Mouse (Mus musculus) heart, embryonic 15.5 days (tissue): ENCODE results near the gene Pip4k2c. TPM values are rescaled to one million over a fixed set of nuclear protein-coding genes. Genes with fewer than 3 reads are reported as not detected.

Experiments used
- ATAC-seq: fragments of 200-750 bp; cut with Nextera tagmentation; replicated peaks from 2 replicates; pipeline ENCODE4 v1.8.0; 2017; ENCODE audit warnings: low read depth, moderate TSS enrichment; ENCODE audit not compliant: insufficient number of reproducible peaks, insufficient read depth, low FRiP score
- H3K27ac ChIP-seq: fragments of 300-500 bp; sonication (generic); 2 replicates; pipeline ENCODE4 v1.5.1; 2015; ENCODE audit warnings: mild to moderate bottlenecking, inconsistent platforms
- H3K27me3 ChIP-seq: fragments of 300-500 bp; sonication (generic); 2 replicates; pipeline ENCODE4 v1.6.1; 2015; ENCODE audit warnings: inconsistent platforms
- H3K36me3 ChIP-seq: fragments of 300-500 bp; sonication (generic); 2 replicates; pipeline ENCODE4 v1.6.1; 2015; ENCODE audit warnings: mild to moderate bottlenecking, inconsistent platforms
- H3K4me1 ChIP-seq: fragments of 300-500 bp; sonication (generic); replicated peaks from 2 replicates; pipeline ENCODE4 v1.6.1; 2015; ENCODE audit warnings: inconsistent platforms
- H3K4me2 ChIP-seq: fragments of 300-500 bp; sonication (generic); 2 replicates; pipeline ENCODE4 v1.6.1; 2015; ENCODE audit warnings: inconsistent platforms, mild to moderate bottlenecking, moderate library complexity
- H3K4me3 ChIP-seq: fragments of 300-500 bp; sonication (generic); 2 replicates; pipeline ENCODE4 v1.5.1; 2015; ENCODE audit warnings: mild to moderate bottlenecking, inconsistent platforms
- H3K9ac ChIP-seq: fragments of 300-500 bp; sonication (generic); 2 replicates; pipeline ENCODE4 v1.6.1; 2015; ENCODE audit warnings: mild to moderate bottlenecking, inconsistent platforms
- H3K9me3 ChIP-seq: fragments of 300-500 bp; sonication (generic); replicated peaks from 2 replicates; pipeline ENCODE4 v1.6.1; 2016; ENCODE audit warnings: inconsistent platforms
- WGBS: fragments of 180-500 bp; shearing (Covaris S2); methylation state at CpG from one replicate; pipeline ENCODE4 v1.1.7; 2015; ENCODE audit warnings: mixed read lengths; 5-methylcytosine and 5-hydroxymethylcytosine counted together
- polyA plus RNA-seq: library from polyadenylated mRNA; unstranded; fragments of >200 nt; fragmentation: Nextera tagmentation; extraction: Ambion mirVana; gene quantifications from 2 replicates; pipeline ENCODE4 v1.2.1, GENCODE M21; 2015

Gene Pip4k2c
- polyA plus RNA-seq, 1 experiment from 2014 or later: 23.2 TPM

- H3K27ac ChIP-seq: no peak overlapping the region
- peaks cover 45% of the 10 kb centered on the region for H3K27me3 ChIP-seq
- no peak overlapping the region for H3K4me3 ChIP-seq
- H3K36me3 ChIP-seq: no peaks in the 10 kb centered on the region
- H3K4me1 ChIP-seq: no peaks in the 10 kb centered on the region
- no peaks in the 10 kb centered on the region for H3K9me3 ChIP-seq
- H3K9ac ChIP-seq: no peak overlapping the region
- no peak for ATAC-seq
- 82% methylated on average over 8 of the region's 8 CpGs for WGBS
- no peak overlapping the region for H3K4me2 ChIP-seq
Observed at GRCm38 (mm10) chr10:127227163-127227562, 15.8 kb upstream of the Pip4k2c start.

GRCm38 (mm10) chr10:127226318-127226895 lies 15.0 kb upstream of the Pip4k2c start:
- peaks cover 42% of the 10 kb centered on the region for H3K27me3 ChIP-seq
- 55% methylated on average over 8 of the region's 8 CpGs for WGBS
- ATAC-seq: no peak

GRCm38 (mm10) chr10:127225732-127226131 lies 14.3 kb upstream of the Pip4k2c start:
- 28% methylated on average over 10 of the region's 10 CpGs for WGBS
- ATAC-seq: no peak
- H3K9me3 ChIP-seq: no peaks in the 10 kb centered on the region
- H3K27me3 ChIP-seq: peaks cover 36% of the 10 kb centered on the region
- no peaks in the 10 kb centered on the region for H3K4me1 ChIP-seq
- H3K4me2 ChIP-seq: no peak overlapping the region
- H3K36me3 ChIP-seq: no peaks in the 10 kb centered on the region
- H3K9ac ChIP-seq: no peak overlapping the region
- no peak overlapping the region for H3K4me3 ChIP-seq
- H3K27ac ChIP-seq: no peak overlapping the region

More at GRCm38 (mm10) chr10:127226318-127226895, 15.0 kb upstream of the Pip4k2c start:
- no peak overlapping the region for H3K9ac ChIP-seq
- no peaks in the 10 kb centered on the region for H3K9me3 ChIP-seq
- H3K36me3 ChIP-seq: no peaks in the 10 kb centered on the region
- no peaks in the 10 kb centered on the region for H3K4me1 ChIP-seq
- H3K4me2 ChIP-seq: no peak overlapping the region
- no peak overlapping the region for H3K4me3 ChIP-seq
- no peak overlapping the region for H3K27ac ChIP-seq

GRCm38 (mm10) chr10:127225213-127225612 lies 13.8 kb upstream of the Pip4k2c start:
- Histone ChIP-seq H3K36me3 (no peaks in the 10 kb centered on the region), H3K4me3 (no peak overlapping the region), H3K9ac (no peak overlapping the region), H3K27ac (no peak overlapping the region), H3K4me2 (no peak overlapping the region), H3K27me3 (peaks cover 31% of the 10 kb centered on the region), H3K4me1 (no peaks in the 10 kb centered on the region), H3K9me3 (no peaks in the 10 kb centered on the region; the same call in 1 of the 2 replicates)
- ATAC-seq: no peak
- WGBS: 51% methylated on average over 6 of the region's 6 CpGs

GRCm38 (mm10) chr10:127218339-127218738 lies 7.0 kb upstream of the Pip4k2c start:
- Histone ChIP-seq H3K4me2 (no peak overlapping the region), H3K4me3 (no peak overlapping the region), H3K36me3 (no peaks in the 10 kb centered on the region), H3K9ac (no peak overlapping the region), H3K9me3 (no peaks in the 10 kb centered on the region; the same call in 1 of the 2 replicates), H3K27me3 (0 out of 2 replicates have a peak, but pooled peaks cover 8% of the 10 kb centered on the region), H3K27ac (no peak overlapping the region), H3K4me1 (no peaks in the 10 kb centered on the region)
- no peak for ATAC-seq
- 93% methylated on average over 2 of the region's 2 CpGs for WGBS

GRCm38 (mm10) chr10:127217177-127217576 lies 5.8 kb upstream of the Pip4k2c start:
- Histone ChIP-seq H3K4me2 (no peak overlapping the region), H3K4me1 (no peaks in the 10 kb centered on the region), H3K4me3 (no peak overlapping the region), H3K9me3 (no peaks in the 10 kb centered on the region; the same call in 1 of the 2 replicates), H3K9ac (no peak overlapping the region), H3K27me3 (0 out of 2 replicates have a peak, but pooled peaks cover 2% of the 10 kb centered on the region), H3K27ac (no peak overlapping the region), H3K36me3 (no peaks in the 10 kb centered on the region)
- ATAC-seq: no peak

- 0 out of 2 replicates have a peak, but pooled peaks cover 2% of the 10 kb centered on the region for H3K27me3 ChIP-seq
- no peak overlapping the region for H3K27ac ChIP-seq
- no peaks in the 10 kb centered on the region for H3K36me3 ChIP-seq
- no peaks in the 10 kb centered on the region; the same call in 1 of the 2 replicates for H3K9me3 ChIP-seq
- WGBS: 87% methylated on average over 11 of the region's 11 CpGs
- H3K4me3 ChIP-seq: no peak overlapping the region
- no peaks in the 10 kb centered on the region for H3K4me1 ChIP-seq
- no peak overlapping the region for H3K9ac ChIP-seq
- no peak for ATAC-seq
- no peak overlapping the region for H3K4me2 ChIP-seq
Observed at GRCm38 (mm10) chr10:127216456-127216855, 5.1 kb upstream of the Pip4k2c start.

GRCm38 (mm10) chr10:127214422-127214803 lies 3.0 kb upstream of the Pip4k2c start:
- Histone ChIP-seq H3K27ac (no peak overlapping the region), H3K36me3 (no peaks in the 10 kb centered on the region), H3K9me3 (no peaks in the 10 kb centered on the region), H3K4me1 (peaks cover 15% of the 10 kb centered on the region), H3K4me2 (no peak overlapping the region), H3K27me3 (0 out of 2 replicates have a peak, but pooled peaks cover 2% of the 10 kb centered on the region), H3K9ac (no peak overlapping the region), H3K4me3 (no peak overlapping the region)
- no peak for ATAC-seq
- WGBS: 52% methylated on average over 1 of the region's 1 CpGs

- WGBS: 82% methylated on average over 13 of the region's 13 CpGs
- Histone ChIP-seq H3K4me1 (peaks cover 18% of the 10 kb centered on the region), H3K4me2 (no peak overlapping the region), H3K4me3 (no peak overlapping the region), H3K27me3 (0 out of 2 replicates have a peak, but pooled peaks cover 2% of the 10 kb centered on the region), H3K9me3 (no peaks in the 10 kb centered on the region), H3K9ac (no peak overlapping the region), H3K36me3 (no peaks in the 10 kb centered on the region), H3K27ac (no peak overlapping the region)
- ATAC-seq: no peak
Observed at GRCm38 (mm10) chr10:127213704-127214421, 2.5 kb upstream of the Pip4k2c start.

- Histone ChIP-seq H3K4me1 (peaks cover 18% of the 10 kb centered on the region), H3K4me3 (no peak overlapping the region), H3K27ac (no peak overlapping the region), H3K9me3 (no peaks in the 10 kb centered on the region), H3K4me2 (no peak overlapping the region), H3K36me3 (no peaks in the 10 kb centered on the region), H3K27me3 (0 out of 2 replicates have a peak, but pooled peaks cover 2% of the 10 kb centered on the region), H3K9ac (no peak overlapping the region)
- WGBS: 92% methylated on average over 8 of the region's 8 CpGs
- no peak for ATAC-seq
Observed at GRCm38 (mm10) chr10:127213272-127213671, 1.9 kb upstream of the Pip4k2c start.

- H3K4me2 ChIP-seq: peak overlapping the region; percentile 88
- peaks cover 16% of the 10 kb centered on the region; the same call in 1 of the 2 replicates for H3K36me3 ChIP-seq
- ATAC-seq: peak; percentile 53
- H3K4me3 ChIP-seq: peak overlapping the region; percentile 78
- WGBS: under 1% methylated on average over 25 of the region's 25 CpGs
- H3K9ac ChIP-seq: peak overlapping the region; percentile 74
- 0 out of 2 replicates have a peak, but pooled peaks cover 2% of the 10 kb centered on the region for H3K27me3 ChIP-seq
- peak overlapping the region; percentile 44; the same call in 1 of the 2 replicates for H3K27ac ChIP-seq
- no peaks in the 10 kb centered on the region for H3K9me3 ChIP-seq
- peaks cover 18% of the 10 kb centered on the region for H3K4me1 ChIP-seq
Observed at GRCm38 (mm10) chr10:127210961-127211405, 402 bp downstream of the Pip4k2c start.
